Mouse (Mus musculus): ENCODE measurements around the gene Spen.

Gene Spen

GRCm38 (mm10) chr4:141443641-141444429, 94.6 kb downstream of the Spen start:
- no peak for DNase-seq

DNA sequence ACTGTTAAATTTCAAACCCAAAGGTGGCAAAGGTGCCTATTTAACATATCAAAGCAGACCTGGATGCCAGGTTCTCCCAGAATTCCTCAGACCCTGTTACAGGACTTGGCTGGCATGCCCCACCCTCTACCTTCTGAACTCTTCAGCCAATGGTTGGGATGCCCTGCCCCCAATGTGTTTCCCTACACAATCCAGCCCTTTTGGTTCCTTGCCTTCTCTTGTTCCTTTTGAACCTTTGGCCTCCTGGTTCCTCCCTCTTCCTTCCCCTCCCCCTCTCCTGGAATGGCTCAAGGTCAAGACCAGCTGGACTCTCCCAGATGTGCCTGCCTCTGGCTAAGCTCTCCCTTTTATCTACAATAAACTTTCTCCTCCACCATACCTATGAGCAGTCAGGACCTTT, 97.5 kb downstream of the Spen start:
- DNase-seq: peak in 1 of 2 experiments; percentile 59

- peak in 1 of 2 experiments; percentile 56 for DNase-seq
These were observed 99.2 kb downstream of the Spen start for GRCm38 (mm10) chr4:141439083-141439803.

- no peak for DNase-seq
These were observed 102.4 kb downstream of the Spen start, which contains the start of gene Srarp for GRCm38 (mm10) chr4:141435974-141436373. TSS of gene Srarp (minus strand) at chr4:141436105.

- no peak for DNase-seq
These were observed 105.2 kb downstream of the Spen start for GRCm38 (mm10) chr4:141433191-141433590.

- DNase-seq: no peak
These were observed 105.7 kb downstream of the Spen start for GRCm38 (mm10) chr4:141432666-141433065.

DNA sequence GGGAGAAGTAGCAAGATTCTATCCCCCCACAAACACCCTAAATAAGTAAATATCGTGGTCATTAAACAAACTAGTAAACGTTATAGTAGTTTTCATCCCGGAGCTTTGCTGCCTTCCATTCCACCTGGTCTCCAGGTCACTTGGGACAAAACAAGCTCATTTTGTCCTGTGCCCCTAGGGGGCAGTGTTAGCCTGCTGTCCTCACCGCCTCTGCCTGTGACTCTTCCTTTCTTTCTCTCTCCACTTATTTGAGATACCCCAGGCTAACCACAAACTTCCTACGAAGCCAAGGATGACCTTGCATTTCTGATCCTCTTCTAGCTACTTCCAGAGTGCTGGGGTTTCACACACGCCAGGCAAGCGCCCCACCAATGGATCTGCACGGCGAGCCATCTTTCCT, 107.4 kb downstream of the Spen start:
- peak; percentile 78 to 84 for DNase-seq

- DNase-seq: peak; percentile 72 to 80
These were observed 108.5 kb downstream of the Spen start for GRCm38 (mm10) chr4:141429847-141430246.

GRCm38 (mm10) chr4:141429381-141429780, 109.0 kb downstream of the Spen start:
- DNase-seq: no peak

- DNase-seq: no peak
These were observed 110.5 kb downstream of the Spen start for GRCm38 (mm10) chr4:141427921-141428320.

- no peak for DNase-seq
These were observed 111.3 kb downstream of the Spen start for GRCm38 (mm10) chr4:141426796-141427745.

DNA sequence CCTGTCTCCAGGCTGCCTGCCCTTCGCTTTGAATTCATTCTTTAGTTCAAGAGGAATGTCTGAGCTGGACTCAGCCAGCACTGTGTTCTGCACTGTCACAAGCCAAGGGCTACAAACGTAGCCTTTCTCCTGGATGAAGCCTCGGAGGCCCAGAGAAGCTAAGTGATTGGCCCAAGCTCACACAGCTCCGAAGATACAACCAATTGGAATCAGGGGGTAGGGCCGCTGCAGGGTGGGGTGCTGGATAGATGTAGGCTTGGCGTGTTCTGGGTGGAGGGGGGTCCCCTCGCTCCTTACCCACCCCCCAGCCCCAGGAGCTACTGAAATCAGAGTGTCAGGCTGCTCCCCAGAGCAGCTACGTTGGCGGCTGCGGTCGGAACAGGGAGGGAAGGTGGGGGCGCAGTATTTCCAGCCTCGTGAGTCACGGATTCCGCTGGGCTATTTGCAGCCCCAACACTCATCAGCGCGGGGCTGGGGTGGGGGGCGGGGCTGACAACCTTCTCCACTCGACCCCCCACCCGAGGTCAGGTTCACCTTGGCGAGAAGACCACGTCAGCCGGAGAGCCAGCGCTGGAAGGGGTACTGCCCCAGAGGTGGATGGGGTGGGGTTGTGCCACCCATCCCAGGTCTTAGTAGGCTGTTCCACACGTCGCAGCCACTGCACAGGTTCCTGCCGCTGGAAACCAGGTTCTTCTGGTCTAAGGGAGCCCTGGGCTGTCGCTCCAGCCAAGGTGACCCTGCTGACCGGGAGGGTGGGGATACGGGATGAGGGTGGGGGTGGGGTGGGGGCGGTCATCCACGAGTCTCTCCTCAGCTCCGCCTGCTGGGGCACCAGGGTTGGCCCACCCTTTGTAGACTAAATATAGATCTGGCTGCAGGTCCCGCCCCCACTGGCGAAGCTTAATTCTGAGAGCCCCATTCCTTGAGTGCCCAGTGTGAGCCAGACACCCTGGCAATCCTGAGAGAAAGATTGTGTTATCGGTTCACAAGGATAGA, 112.6 kb downstream of the Spen start:
- DNase-seq: peak; percentile 58 to 74

DNA sequence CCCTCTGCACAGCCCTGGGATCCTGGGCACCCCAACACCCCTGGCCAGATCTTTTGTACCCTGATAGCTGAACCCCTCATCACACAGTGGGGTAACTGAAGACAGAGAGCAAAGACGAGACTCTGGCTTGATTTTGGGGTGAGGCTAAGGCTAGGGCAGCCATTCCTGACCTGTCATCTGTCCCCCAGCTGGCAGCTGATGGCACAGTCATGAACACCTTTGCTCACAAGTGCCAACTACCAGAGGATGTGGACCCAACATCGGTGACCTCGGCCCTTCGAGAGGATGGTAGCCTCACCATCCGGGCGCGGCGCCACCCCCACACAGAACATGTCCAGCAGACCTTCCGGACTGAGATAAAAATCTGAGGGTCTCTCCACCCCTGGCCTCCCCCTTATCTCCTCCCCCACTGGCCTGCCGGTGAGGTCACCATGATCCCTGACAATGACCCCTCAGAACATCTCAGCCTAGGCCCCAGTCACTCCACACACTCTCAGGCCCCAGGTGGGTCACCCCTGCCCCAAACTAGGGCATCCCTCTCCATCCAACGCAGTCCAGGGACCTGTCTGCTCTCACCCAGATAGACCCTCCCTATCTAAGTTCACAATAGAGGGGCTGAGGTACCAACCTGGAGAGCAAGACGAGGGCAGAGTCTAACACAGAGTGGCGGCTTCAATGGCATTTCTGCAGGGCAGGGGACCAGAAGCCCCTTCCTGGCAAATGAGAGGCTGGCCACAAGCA, 114.5 kb downstream of the Spen start:
- DNase-seq: no peak

DNA sequence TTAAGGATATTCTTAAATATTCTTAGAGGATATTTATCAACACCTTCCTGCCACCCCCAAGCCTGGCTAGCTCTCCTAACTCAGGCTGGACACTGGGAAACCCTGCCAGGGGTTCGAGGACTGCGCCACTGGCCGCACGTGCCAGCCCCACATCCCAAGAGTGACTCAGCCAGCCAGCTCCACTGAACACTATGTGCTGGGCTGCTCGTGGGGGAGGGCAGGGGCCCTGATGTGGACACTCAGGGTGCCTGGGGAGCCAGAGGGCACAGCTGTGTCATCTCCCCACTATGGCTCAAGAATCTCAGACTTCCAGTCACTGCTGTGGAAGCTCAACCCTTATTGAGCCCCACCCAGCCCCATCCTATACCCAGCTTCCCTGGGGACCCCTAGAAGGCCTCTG, 115.1 kb downstream of the Spen start:
- DNase-seq: no peak

DNA sequence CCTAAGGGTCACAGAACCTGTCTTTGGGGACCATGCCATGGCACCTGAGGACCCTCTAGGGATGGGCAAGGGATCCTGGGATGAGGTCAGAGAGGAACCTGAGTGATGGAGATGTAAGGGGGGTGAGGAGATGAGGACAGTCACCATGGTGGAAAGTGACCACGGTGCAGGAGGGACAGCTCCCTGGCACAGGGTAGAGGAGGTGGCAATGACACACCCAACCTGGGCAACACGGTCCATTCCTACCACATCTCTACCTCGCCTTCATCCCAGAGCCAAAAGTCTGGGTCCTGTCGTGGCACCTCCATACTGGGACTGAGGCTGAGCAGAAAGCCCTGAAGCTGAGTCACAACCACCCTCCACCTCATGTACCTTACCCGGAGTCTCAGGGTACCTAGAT, 115.6 kb downstream of the Spen start:
- no peak for DNase-seq

GRCm38 (mm10) chr4:141421423-141421822, 117.0 kb downstream of the Spen start:
- peak; percentile 60 to 71 for DNase-seq

DNA sequence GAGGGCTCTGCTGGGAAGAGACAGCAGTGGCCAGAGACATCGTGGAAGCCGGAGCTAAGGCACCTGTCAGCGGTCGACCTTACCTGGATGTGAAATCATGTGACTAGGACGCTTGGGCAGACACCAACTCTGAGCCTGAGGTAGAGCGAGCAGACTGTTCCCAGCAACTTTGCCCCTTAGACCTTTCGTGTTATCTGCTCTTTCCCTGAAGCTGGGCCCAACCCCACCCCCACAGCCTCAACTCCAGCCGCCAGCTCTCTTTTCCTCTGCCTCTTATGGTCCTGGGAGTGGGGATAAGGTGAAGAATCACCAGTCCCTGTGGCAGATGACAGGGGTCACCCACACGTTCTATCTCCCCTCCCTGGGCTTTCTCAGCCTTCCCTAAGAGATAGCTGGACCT, 117.5 kb downstream of the Spen start:
- DNase-seq: no peak

DNA sequence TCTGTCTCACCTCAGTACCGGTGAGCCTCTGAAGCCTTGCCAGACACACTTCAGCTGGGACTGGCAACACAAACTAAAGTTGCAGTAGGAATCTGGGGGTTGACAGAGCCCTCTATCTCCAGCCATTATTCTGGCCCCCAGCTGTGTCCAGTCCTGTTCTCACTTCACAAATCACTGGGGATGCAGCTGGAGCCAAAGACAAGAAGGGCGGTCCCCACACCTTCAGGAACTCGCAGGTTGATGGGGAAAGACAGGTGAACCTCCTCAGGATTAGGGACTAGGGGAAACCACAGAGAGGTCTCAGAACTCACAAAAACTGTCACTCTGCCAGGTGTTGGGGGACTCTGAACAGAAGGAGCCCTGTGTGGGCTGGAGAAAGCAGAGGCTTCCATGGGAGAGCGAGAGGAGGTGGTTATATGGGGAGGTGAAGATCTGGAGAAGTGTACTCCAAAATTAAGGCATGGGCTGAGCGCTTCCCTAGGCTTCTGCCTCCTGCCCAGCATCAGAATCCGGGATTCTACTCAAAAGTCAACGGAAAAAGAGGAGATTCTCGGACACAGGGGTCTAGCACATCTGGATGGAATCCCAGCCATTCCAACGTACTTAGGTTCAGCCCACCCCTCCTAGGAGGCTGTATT, 118.1 kb downstream of the Spen start, which contains the start of gene Hspb7:
Gene Hspb7 (plus strand): TSS at position 588 of the 638 bp plus-strand sequence.
- DNase-seq: no peak

DNA sequence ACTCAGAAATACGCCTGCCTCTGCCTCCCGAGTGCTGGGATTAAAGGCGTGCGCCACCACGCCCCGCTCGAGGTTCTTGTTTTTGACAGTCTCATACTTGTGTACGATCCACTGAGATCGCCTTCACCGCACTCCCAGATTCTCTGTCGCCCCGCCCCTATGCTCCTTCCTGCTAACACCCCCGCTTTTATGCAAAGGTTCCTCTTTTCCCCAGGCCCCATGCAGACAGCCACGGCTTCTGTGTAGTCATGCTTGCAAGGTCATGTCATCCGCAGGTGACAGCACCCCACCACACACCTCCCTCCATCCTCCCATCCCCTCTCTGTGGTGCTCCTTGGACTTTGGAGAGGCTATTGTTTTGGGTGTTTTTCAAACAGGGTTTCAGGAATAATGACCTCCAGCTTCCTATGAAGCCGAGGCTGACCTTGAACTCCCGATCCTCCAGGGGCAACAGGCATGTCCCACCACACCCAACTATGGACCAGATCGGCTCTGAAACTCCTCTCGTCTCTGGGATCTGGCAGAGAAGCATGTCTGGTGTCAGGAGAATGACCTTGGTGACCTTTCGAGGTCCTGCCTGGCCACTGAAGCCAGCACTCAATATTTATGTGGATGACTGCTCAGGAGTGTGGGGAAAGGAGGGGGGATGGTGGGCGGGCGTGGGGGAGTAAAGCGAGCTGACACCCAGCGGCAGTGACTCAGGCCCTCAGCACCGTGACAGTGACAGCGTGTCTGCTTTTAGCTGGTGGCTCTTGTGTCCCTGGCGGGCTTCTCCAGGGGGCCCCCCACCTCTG, 118.8 kb downstream of the Spen start:
- peak; percentile 61 to 73 for DNase-seq
